Mouse (Mus musculus) cerebellum, postnatal 4 days (tissue): ENCODE measurements around the gene Tbc1d19.

Source experiments
- DNase-seq, 2 experiments: peaks; one replicate each; pipeline ENCODE4 v3.0.0; 2022; ENCODE audit warnings: low spot score in 2 of 2, mixed read lengths in 1 of 2

Tbc1d19 gene

DNA sequence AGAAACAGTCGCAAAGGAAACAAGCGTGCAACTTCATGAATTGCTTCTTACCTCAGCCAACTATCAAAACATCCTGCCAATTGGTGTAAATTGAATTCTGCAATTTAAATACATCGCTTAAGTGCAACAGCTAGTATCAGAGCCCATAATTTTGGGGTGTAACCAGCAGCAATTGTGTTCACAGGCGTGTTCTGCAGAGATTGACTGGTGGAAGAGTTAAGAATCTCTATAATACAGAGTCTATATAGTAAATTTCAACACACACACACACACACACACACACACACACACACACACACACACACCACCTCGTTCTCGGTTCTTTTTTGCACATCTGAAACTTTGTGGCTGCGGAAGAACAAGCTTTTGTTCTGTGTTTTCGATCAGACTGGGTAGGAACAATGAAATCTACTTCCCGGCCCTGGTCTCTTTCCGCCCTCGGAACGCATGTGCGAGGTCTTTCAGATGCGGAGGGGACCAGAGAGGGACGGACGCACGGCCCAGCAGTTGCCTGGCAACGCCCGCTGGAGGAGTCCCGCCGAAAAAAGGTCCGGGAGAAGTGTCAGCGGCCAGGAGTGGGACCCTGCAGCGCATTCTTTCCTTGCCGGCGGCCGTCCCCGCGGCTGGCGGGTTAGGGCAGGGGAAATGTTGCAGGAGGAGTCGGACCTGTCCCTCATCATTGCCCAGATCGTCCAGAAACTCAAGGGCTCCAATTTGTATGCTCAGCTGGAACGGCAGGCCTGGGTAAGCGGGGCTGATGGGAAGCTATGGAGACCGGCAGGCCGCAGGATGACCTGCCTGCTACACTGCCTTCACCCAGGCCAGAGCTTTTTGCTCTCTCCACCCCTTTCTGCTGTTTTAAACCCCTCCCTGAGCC is at the start of gene Tbc1d19:
Gene Tbc1d19 (plus strand): TSS at position 492 of the 877 bp plus-strand sequence.
- DNase-seq, result peak; percentile 76 to 82

DNA sequence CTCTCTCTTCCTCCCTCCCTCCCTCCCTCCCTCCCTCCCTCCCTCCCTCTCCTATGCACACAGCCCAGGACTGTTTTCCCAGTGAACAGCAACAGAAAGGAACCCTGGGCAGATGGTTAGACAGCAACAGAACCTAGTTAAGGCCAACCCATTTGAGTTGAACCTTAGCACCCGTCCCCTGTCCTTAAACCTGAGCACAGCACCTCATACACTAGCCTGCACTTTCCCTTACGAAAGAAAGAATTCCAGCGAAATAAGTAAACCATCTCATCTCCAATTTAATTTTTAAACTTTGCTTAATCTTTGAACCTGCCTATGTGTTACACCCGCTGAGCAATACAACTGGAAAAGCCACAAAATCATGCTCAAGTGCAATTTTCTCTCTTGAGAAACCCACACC is 49.5 kb upstream of the Tbc1d19 start:
- no peak for DNase-seq

DNA sequence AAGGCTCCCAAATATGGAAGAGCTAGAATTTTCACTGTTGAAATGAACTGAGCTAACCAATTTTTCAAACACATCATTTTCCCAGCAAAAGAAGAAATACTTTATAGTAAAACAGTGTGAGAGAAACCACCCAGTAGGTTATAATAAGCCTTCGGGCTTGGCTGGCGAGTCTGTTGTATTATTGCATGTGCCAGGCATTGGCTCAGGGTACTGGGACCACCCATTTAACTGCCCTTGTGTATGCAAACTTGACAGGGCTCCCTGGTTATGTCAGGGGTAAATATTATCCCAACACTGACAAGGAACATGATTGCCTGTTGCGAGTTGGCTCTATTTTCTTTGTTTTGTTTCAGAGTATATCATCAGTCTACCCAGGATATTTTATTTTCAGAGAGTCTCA is 48.5 kb upstream of the Tbc1d19 start:
- no peak for DNase-seq

DNA sequence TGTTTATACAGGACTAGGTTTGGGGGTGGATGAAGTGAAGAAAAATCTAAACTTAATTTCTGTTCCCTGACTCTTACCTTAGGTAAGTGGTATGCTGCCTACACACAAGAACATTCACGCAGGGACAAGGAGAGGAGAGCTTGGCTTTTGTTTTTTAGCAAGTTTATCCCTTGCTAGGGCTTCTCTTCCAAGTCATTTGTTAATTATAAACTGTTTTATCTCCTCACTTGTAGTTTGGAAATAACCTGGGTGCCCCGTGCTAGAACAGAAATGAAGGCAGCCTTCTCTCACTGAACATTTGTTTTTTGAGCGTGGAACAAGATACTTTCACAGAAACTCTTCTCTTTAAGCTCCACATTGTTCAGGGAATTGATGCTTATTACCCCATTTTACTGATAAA is 48.1 kb upstream of the Tbc1d19 start:
- DNase-seq, result no peak

DNA sequence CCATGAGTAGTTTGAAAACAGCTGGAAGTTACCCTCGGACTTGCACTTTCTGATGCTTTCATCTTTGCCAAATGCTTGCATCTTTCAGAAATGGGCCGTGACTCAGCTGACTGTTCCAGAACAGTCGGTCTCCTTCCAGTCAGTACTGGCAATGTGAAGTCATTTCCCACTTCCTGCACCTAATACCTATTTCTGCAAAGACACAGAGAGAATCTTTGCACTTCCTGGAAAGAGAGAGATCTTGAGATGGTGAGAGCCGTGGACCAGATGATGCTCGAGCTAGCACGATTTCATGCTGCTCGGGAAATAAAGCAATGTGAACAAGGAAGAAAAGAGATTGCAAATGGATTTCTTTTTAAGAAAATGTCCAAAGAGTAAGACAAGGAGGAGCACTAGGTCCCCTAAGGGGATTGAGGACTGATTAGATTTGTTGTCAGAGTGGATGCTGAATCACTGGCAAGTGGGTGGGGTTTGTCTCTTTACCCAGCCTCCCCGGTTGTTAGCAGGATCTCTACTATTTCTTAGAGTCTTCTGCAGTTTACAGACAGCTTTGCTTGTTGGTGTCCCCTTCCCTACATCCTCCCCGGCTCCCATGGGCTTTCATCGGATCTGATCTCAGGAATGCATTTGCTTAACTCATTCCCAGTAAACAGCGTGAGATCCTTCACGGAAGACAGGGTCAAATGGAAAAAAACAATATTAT is 24.4 kb upstream of the Tbc1d19 start:
- no peak for DNase-seq

DNA sequence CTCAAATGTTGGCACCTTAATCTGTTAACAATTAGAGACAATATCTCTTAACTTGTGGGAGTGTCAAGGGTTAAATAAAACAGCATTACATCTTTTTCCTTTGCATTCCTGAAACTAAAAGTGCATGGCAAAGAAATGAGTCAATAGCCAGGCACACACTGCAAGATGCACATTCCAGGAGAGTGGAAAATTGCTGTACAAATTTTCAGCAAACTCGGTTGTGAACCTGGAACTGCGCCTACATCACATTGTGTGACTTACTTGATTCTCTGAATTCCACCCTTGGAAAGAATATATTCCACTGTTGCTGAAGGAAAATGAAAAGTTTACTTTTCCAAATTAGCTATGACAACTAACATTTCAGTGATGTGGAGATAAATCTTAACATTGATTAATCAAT is 8.0 kb upstream of the Tbc1d19 start:
- DNase-seq, result no peak

DNA sequence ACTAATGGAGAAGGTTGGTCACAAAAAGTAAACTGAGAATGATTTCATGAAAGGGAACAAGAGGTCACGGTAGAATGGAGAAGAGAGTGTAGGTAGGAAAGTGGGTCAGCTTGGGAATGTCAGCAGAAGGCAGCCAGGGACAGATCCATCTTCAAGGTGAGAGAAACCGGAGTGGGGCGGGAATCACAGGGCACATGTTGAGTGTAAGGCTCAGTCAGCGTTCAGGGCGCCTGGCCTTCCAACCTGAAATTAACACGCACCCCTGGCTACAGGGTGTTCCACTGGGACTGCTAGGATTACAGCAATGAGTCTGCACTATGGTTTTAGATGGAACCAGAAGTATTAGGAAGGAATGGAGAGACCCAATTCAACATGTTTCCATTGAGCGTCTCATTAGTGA is 10.3 kb downstream of the Tbc1d19 start:
- DNase-seq, result no peak

DNA sequence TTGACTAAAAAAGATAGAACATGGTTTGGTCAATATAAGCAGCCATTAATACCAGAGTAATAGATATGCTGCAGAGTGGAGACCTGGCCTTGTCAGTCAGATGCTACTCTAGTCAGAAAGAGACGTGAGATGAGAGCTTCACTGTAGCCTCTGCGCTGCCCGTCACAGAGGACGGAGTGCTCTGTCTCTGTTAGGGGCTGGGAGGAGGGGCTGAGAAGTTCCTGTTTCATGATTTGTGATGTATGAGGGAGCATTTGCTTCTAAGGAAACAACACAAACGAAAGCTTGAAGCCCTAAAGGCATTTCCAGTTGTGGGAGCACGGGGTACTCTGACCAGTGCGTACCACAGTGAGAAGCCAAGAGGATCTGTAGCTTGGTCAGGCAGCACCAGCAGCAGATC is 16.5 kb downstream of the Tbc1d19 start:
- DNase-seq, result no peak

DNA sequence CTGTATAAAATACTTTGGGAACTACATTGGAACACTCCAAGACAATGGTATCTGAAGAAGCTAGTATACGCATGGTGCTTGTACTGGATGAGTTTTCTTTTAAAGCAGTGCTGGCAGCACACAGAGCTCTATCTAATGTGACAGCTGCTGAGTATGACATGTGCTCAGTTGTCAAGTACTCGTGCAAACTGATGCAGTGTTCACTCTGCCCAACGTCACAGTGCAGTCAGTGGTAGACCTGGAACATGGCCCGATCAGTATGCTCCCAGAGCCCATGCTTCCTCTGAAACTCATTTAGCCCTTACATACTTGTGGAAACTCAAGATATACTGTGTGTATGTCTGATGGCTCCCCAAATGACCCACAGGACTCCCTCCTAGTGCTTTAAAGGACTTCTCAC is 25.1 kb downstream of the Tbc1d19 start:
- no peak for DNase-seq

DNA sequence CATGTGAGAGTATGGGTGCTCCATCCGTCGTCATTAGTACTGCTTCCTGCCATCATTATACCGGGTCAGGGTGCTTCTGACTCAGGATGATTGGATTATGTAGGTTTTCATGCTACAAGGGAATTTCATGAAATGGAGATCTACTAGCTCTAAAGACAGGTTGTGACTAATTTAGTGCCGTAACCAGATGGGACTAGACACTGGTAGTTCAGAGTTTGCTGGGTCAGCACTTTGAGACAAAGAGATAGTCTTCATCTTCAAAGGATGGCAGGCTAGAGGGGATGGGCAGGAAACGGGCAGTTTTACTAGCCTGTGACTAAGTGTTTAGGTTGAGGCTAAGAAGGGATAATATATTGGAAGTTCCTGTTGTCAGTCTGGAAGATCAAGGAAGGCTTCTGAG is 31.9 kb downstream of the Tbc1d19 start:
- DNase-seq, result no peak

DNA sequence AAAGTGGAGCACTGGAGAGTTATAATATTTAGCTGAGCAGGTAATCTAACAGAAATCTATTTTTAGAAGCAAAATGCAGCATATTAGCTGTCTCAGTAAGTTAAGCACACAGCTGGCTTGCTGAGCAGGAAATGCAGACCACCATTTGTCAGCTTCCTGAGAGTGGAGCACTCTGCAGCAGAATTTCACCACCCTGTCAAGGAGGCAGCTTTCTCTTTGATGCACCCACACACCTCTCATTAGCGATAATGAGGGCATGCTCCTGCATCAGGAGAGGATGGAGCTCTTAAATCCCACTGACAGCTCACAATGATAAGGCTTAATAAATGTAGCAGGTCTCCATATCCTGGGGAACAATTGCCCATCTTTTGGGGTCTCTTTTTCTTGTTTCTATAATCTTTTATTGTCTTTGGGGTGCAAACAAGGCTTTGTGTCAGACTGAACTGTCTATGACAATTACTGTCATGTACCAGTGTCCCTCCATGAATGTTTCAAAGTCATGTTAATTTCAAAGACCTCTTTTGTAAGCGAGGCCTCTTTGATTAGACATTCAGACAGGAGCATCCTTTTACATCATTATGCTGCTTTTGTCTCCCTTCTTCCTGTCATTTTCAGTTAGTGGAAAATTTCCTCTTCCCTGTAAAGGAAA is 39.0 kb downstream of the Tbc1d19 start:
- DNase-seq, result no peak

DNA sequence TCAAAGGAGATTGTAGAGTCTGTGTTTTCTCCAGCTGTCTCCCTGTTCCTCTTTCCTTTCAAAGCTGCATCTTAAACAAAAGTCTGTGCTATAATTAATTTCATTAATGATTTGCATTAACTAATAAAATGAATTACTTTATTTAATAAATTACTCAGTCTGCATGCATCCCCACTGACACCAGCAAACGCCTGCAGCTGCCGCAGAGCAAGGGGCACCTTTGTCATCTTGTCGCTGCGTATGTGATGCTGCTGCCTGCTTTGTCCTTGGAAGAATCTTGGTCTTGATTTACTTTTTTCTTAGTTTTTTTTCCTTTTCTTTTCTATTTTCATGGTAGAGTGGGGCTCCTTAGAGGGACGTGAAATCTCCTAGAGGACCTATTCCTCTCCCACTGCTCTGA is 43.2 kb downstream of the Tbc1d19 start:
- no peak for DNase-seq

DNA sequence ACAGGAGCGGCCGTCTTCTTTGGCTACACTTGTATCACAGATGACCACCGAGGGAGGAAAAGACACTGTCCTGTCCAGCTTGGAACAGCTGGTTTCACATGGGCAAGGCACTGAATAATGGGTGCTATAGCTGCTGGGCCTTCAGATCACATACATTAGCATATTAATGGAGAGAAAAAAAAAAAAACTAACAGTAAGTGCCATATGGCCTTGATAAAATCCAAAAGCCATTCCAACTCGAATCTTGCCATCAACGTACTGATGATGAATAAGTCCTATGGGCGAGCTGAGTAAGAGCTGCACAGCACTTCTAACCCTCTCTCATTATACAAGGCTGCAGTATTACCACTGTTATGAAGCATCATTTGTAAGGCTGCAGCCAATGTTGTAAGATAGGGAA is 45.2 kb downstream of the Tbc1d19 start:
- no peak for DNase-seq

DNA sequence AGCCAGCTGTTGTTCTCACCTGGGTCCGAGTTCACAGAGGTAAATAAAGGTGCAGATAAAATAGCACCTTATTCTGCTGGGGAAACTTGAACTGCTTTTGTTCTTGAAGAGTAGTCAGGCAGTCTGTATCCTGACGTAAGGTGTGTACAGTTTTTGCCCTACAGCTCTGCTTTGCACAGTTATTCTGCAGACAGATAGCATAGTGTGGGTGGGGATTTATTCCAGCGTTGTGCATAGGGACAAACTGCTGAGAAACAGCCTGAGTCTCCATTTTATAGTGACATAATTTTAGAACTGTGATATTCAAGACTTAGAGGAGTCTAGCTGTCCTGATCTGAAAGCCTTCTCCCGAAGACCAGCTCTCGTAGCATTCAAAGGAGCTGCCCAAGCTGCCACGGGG is 46.6 kb downstream of the Tbc1d19 start:
- no peak for DNase-seq

DNA sequence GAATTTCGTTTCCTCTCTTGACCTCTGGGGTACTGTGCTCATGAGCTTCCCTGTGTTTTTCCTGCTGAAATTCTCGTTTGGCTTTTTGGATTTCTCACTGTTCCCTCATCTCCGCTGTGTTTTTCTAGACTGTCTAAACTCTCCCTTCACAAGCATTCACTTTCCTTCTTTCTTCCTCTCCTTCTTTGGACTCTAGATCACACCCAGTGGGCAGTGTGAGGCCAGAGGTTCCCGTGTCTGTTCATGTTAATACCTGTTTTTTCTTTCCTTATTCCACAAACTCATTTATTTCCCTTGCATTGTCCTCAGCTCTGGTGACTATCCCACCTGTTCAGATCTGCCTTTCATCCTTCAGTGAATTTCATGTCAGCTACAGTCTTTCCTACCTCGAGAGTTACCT is 55.7 kb downstream of the Tbc1d19 start:
- no peak for DNase-seq

DNA sequence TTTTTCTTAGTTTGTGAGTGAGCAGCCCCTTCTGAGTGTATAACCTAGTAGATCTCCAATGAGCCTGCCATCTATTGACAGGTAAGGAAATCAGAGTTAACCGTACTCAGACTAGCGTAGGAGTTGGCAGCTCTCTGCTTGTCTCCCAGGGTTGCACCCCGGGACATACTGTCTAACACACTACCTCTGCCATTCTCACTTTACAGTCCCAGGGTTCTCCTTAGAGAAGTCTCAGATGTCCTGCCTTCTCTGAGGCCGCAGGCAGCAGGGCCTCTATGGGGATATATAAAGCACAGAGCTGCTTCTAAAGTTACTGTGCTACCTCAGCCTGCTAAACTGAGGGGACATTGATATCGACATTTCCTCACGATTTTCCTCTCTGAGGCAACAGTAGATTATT is 56.6 kb downstream of the Tbc1d19 start:
- DNase-seq, result no peak

DNA sequence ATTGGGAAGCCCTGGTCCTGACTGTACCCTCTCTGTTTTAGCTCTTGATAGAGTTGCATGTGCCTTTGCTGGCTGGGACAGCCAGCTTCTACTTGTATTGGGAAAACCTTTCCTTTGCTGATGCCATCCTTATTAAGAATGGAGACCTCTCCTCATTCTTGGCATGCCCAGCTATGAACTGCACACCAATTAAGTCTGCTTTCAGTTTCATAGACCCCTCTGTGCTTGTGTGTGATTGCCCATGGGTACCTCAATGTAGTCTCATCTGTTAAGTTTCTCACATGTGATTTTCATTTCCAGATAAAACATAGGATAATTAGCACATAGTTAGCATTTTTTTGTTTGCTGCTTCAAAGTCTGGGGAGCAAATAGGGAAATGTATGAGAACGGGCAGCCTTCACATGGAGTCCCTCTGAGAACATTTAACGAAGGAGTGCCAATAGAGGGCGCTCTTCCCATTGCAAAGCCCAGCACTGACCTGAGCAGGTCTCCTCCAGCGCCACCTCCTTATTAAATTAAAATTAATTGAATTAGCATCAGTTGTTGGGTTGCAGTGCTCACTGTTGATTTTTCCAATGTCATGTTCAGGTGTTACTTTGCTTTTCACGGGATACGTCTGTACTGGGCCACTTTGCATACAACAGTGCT is 62.4 kb downstream of the Tbc1d19 start:
- peak; percentile 32 to 70 for DNase-seq

DNA sequence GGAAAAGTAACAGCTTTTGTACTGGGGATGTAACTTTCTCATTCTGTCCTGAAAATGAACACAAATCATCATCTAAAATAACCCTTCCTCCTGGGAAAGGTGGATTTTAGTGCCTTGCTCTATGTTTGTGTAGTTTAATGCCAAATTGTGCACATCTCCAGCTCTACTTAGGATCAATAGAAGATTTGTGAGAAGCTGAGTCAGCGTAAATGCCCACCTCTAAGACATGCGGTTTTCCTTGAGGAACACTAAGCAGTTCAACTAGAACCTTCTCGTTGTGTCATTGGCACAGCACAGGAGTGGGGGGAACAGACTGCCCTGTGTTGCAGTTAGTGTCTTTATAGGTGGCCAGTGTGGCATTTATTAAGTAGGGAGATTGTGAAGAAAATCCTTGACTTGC is 65.6 kb downstream of the Tbc1d19 start:
- no peak for DNase-seq

DNA sequence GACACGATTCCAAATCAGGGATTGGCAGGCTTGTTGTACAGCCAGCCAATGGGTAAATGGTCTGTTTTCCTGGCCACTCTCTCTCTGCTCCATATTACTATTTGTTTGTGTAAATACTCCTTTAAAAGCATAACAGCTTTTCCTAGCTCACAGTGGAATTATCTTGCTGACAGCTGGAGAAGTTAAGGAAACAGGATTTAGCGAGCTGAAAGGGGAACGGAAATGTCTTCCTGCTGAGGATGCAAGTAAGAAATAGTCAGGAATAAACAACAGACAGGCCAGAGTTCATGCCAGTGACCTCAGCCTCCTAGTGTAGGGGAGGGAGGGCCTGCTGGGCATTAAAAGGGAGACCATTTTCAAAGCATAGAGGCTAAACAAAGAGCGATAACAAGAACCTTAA is 71.3 kb downstream of the Tbc1d19 start:
- DNase-seq, result no peak

DNA sequence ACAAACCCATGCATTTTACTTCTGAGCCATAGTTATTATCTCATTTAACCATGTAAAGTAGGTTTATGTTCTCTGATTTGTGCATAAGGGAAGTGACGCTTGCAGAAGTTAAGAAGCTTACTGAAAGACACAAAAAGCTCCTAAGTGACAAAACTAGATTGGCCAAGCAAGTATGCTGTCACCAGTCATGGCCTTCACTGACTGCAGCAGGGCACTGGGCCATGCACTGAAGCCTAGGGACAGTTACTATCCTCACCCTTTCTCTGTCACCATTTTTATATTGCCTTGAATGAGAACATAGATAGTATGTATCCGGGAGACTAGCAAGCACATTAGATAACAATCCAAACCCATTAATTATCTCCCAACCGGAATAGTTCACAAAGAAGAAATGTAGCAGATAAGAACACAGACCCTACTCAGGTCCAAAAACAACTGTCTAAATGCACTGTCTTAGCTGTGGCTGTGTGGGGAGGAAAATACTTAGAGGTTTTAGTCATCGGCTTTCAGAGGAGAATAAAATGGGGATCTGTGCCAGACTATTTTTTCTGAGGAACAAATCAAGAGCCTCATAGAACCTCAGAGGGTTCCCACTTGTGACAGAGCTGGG is 72.1 kb downstream of the Tbc1d19 start:
- DNase-seq, result no peak

DNA sequence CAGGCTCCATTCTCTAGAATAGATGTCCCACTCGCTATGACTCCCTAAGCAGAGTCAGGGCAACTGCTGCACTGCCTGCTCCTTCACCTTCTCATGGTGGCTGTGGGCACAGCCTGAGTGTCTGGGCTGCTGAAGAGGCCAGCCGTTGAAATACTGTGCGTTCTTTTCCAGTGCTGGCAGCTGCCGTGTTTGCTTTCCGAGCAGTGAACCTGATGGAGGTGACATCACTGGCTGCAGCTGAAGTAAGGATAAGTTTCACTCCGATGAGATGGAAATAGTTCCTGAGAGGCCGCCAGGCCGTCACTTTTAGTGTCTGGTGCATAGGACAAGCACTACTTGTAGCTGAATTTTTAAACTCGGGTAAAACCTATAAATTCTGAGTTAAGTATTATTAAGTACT is 92.0 kb downstream of the Tbc1d19 start:
- DNase-seq, result no peak

DNA sequence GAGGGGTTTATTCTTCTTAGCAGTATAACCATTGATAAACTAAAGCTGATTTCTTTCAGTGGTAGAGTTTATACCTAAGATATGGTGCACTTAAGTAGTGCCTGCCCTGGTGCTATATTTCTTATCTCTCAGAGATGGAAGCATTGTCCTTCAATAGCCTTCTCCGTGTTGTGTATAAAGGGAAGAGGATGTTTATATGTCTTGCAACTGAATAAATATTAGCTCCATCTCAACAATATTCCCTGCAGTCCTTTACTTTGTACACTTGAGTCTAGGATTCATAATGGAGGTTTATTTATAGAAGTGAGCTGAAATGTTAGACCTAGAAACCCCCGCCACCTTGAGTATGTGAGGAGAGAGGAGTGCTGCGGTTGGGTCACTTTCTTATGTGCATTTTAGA is 93.4 kb downstream of the Tbc1d19 start:
- DNase-seq, result no peak
